Mouse (Mus musculus) spleen, embryonic (tissue): Measurements from ENCODE around the gene Isyna1.

Experiments
- CTCF ChIA-PET: fragments of 350-600 bp; sonication (Branson Sonifier 250); formaldehyde crosslinking; loops from one replicate; lab custom pipeline; 2022; lab: Charles Lee

Gene Isyna1

DNA sequence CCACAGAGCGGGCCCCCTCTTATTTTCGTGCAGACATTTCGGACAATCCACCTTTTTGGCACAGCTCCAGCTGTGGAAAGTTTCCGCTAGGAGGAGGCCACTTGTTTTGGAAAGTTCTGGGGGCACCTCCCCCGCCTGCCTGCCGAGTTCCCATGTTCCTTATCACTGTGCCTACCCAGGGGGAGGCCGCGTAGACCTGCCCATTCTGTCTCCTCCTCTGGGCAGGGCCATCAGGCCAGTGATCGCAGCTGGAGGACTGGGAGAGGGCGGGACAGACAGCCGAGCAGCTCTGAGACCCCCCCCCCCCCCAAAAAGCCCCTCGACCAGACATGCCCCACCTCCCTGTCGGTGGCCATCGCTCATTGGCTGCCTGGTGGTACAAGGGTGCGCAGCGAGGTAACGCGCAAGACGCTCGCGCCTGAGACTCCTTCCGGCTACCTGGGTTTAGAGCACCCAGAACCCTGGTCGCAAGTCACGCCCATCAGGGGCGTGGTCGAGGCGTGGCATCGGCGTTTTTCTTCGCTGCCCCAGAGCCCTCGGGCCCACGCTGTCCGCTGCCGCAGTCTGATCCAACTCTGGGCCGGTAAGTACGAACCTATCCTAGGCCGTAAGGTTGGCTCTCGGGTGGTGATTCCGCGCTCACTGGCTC is at the start of gene Isyna1:
Gene Isyna1, plus strand, starts transcription at position 413 of the 649 bp plus-strand sequence.
- CTCF ChIA-PET: no interaction called here

GRCm38 (mm10) chr8:70546412-70546811 is 47.8 kb upstream of the Isyna1 start:
- CTCF ChIA-PET: no interaction called here

GRCm38 (mm10) chr8:70547762-70548161 is 46.4 kb upstream of the Isyna1 start:
- CTCF ChIA-PET: interaction anchor here (0.6 kb wide), 1 partner anchor 11 kb away, joined by 3 read pairs; no protein-coding TSS in a partner anchor

GRCm38 (mm10) chr8:70549412-70550184 is 44.6 kb upstream of the Isyna1 start:
- CTCF ChIA-PET: interaction anchor here (0.5 to 0.7 kb wide), 3 partner anchors 18 to 253 kb away, joined by 3 to 4 read pairs (median 3); no protein-coding TSS in a partner anchor

GRCm38 (mm10) chr8:70551558-70552161 is 42.5 kb upstream of the Isyna1 start:
- CTCF ChIA-PET: interaction anchor here (0.6 kb wide), 1 partner anchor 23 kb away, joined by 8 read pairs; no protein-coding TSS in a partner anchor

- CTCF ChIA-PET: interaction anchor here (0.8 kb wide), 1 partner anchor 26 kb away, joined by 3 read pairs; no protein-coding TSS in a partner anchor
Measured at GRCm38 (mm10) chr8:70552836-70553235, 41.3 kb upstream of the Isyna1 start.

DNA sequence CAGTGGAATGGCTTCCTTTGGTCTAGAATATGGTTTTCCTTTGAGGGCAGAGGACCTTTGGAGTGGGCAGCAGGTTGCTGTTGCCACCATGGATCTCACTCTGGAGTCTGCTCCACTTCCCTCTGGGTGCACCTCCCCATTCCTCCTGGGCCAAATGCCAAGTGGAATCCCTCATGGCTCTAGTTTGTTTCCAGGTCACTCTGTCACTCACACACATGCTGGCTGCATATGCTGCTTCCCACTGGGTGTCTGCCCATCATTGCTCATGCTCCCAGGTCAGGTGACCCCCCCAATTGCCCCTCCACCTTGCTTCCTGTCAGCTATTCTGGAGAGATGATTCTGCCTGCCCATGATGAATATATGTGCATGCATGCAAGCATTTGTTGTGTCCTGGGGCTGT is 40.4 kb upstream of the Isyna1 start:
- CTCF ChIA-PET: no interaction called here

DNA sequence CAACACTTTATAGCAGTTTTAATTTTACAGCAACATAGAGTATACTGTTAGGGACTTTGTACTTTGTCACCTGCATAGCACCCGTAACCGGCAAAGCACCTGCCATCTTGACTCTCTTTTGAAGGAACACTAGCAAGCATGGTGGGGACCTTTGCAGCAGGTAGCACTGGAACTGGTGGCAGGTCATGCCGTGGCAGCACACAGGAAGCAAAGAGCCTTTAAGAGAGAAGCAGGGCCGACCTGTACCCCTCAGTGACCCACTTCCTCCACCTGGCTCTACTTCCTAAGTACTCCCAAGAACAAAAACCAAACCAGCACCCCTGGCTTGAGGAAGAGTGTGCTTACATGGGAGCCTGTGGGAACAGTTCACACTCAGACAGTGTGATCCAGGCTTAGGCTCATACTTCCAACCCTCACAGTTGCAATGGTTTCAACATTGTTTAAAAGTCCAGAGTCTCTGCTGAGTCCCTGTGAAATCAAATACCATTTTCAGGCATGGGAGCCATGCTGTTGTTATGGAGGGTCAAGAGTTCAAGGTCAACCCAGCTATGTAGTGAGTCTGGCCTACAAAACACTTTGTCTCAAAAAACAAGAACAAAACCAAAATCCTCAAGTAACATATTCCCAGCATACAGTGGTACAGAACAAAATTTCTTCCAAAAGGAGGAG is 39.0 kb upstream of the Isyna1 start:
- CTCF ChIA-PET: no interaction called here

- CTCF ChIA-PET: no interaction called here
Measured at GRCm38 (mm10) chr8:70558334-70558733, 35.8 kb upstream of the Isyna1 start.

DNA sequence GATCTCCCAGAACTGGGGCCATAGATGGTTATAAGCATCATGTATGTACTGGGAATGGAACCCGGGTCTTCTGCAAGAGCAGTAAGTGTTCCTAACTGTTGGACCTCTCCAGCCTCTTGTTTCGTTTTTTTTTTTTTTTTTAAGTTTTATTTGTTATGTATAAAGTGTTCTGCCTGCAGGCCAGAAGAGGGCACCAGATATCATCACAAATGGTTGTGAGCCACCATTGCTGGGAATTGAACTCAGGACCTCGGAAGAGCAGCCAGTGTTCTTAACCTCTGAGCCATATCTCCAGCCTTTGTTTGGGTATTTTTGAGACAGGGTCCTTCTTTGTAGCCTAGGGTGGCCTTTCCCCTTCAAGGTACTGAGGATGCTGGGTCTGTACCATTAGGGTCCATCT is 35.2 kb upstream of the Isyna1 start:
- CTCF ChIA-PET: interaction anchor here (0.5 kb wide), 1 partner anchor 11 kb away, joined by 3 read pairs; no protein-coding TSS in a partner anchor

GRCm38 (mm10) chr8:70560096-70560495 is 34.1 kb upstream of the Isyna1 start:
- CTCF ChIA-PET: interaction anchor here (0.6 kb wide), 1 partner anchor 59 kb away, joined by 3 read pairs; no protein-coding TSS in a partner anchor

DNA sequence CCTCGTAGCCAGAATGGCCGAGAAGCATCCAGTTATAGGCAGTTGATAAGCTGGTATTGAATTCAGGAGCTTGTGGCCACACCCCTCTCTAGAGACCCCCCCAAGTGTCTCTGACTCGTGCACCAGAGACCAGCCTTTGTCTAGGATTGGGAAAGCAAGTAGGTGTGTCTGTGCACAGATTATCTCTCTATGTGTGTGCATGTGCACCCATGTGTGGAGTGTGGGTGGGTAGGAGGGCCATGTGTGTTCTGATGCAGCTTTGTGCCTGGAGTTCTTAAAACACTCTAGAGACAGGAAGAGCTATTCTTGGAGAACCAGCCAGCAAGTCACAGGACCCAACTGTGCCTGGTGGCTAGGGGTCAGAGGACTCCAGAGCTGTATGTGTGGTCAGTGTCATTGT is 33.6 kb upstream of the Isyna1 start:
- CTCF ChIA-PET: no interaction called here

GRCm38 (mm10) chr8:70561357-70561756 is 32.8 kb upstream of the Isyna1 start:
- CTCF ChIA-PET: no interaction called here

- CTCF ChIA-PET: interaction anchor here (0.6 kb wide), 1 partner anchor 291 kb away, joined by 3 read pairs; no protein-coding TSS in a partner anchor
Measured at GRCm38 (mm10) chr8:70561809-70562535, 32.2 kb upstream of the Isyna1 start.

- CTCF ChIA-PET: no interaction called here
Measured at GRCm38 (mm10) chr8:70562802-70563201, 31.4 kb upstream of the Isyna1 start.

DNA sequence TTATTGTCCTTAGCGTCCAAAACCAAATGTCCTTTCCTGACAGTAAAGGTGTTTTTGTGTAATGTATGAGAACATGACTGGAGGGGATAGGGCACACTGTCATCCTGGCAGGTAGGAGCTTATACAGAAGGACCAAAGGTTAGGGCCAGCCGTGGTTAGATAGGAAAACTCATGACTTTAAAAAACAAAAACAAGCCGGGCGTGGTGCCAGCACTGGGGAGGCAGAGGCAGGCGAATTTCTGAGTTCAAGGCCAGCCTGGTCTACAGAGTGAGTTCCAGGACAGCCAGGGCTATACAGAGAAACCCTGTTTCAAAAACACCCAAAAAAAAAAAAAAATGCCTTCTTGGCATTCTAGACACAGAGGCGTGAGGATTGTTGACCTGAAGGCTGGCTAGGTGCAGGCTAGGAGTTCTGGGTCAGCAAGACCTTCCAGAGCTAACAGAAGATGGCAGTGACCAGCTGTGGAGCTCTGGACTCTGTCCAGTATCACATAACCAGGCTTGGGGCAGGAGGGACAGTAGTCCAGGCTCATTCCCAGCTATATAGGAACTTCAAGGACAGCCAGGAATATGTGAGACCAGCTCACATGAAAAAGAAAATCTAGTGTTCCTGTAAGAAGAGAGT is 30.3 kb upstream of the Isyna1 start:
- CTCF ChIA-PET: interaction anchor here (0.6 kb wide), 1 partner anchor 141 kb away, joined by 3 read pairs; no protein-coding TSS in a partner anchor

- CTCF ChIA-PET: no interaction called here
Measured at GRCm38 (mm10) chr8:70564696-70565235, 29.4 kb upstream of the Isyna1 start.

DNA sequence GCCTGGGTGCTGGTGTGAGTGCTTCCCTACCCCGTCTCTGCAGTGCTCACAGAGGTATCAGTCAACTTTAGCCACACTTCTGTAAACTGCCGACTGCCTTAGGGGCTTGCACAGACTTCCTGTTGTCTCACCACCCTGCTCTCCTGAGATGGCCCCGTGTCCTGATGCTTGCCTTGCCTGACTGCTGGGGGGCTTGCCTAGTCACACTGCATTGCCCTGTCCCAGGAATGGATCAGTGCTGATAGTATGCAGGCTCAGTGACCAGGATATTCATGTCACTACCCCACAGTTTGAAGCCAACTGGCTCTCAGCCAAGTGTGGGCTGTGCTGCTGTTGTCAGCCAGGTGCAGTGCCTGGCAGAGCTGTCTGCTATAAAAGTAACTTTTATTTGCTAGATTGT is 28.6 kb upstream of the Isyna1 start:
- CTCF ChIA-PET: interaction anchor here (0.6 to 1.2 kb wide), 2 partner anchors 59 to 164 kb away, joined by 3 to 5 read pairs; no protein-coding TSS in a partner anchor

GRCm38 (mm10) chr8:70570360-70570759 is 23.8 kb upstream of the Isyna1 start:
- CTCF ChIA-PET: interaction anchor here (0.6 kb wide), 1 partner anchor 76 kb away, joined by 5 read pairs; no protein-coding TSS in a partner anchor

GRCm38 (mm10) chr8:70570990-70571389 is 23.2 kb upstream of the Isyna1 start:
- CTCF ChIA-PET: no interaction called here
